Mouse (Mus musculus) adipocyte (in vitro differentiated cells): Measurements from ENCODE around the gene Slc31a1.

Experiments used
- DNase-seq: peaks from one replicate; pipeline ENCODE4 v3.0.0-alpha.2; 2016; ENCODE audit warnings: low spot score

Gene Slc31a1

DNA sequence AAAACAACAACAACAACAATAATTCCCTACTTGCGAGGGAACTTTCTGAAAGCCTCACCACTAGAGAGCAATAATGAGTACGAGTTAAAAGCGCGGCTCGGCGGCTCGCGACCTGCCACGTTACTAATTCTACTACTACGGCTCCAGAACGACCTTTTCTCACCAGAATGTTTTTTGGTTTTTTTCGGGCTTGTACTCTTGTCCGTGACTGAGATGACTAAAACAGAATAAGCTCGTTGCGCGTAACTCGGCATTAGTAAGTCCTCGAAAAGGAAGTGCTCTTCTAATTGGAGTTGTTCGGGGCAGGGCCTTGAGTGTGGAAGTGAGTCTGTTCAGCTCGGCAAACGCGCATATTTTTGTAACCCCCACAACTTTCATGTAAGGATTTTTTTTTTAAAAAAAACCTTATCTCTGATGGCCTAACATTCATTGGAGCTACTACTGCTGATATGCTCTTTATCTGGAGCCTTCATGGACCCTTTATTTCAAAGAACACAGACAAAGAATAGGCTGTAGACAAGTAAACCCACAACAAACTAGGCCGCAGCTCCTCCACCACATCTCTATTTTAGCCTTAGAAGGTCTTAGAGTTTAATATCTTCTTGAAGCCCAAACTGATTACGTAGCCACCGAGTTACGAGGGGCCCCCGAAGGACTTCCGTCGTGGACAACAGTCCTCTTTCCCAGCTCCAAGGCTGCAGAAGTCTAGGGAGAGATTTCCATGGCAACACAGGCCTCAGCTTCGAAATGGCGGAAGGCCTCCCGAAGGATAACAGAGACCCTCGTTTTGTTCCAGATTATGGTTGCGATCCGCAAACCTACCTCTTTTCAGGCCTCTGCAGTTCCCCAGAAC is 47.4 kb downstream of the Slc31a1 start:
- peak; percentile 72 for DNase-seq

- peak; percentile 99 for DNase-seq
These were observed 48.2 kb downstream of the Slc31a1 start, which contains the start of the genes Cdc26 and Prpf4 for GRCm38 (mm10) chr4:62408601-62409282. Cdc26 (minus strand) TSS chr4:62408642. Prpf4 (plus strand) TSS chr4:62408797.

- no peak for DNase-seq
These were observed 49.1 kb downstream of the Slc31a1 start for GRCm38 (mm10) chr4:62409615-62410014.

GRCm38 (mm10) chr4:62410325-62410724 is 49.8 kb downstream of the Slc31a1 start:
- DNase-seq: no peak

DNA sequence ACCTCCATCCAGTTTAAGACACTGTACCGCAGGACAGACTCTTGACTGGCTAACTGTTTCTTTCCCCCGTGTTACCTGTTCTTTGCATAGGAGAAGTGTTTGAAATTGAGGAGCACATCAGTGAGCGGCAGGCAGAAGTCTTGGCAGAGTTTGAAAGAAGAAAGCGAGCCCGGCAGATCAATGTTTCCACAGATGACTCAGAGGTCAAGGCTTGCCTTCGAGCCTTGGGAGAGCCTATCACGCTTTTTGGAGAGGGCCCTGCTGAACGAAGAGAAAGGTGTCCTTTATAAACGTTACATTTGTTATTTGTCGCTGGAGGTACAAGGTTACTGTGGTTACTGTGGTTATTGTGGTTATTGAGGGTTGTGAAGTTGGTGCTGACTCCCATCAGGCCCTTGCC is 51.1 kb downstream of the Slc31a1 start:
- no peak for DNase-seq

DNA sequence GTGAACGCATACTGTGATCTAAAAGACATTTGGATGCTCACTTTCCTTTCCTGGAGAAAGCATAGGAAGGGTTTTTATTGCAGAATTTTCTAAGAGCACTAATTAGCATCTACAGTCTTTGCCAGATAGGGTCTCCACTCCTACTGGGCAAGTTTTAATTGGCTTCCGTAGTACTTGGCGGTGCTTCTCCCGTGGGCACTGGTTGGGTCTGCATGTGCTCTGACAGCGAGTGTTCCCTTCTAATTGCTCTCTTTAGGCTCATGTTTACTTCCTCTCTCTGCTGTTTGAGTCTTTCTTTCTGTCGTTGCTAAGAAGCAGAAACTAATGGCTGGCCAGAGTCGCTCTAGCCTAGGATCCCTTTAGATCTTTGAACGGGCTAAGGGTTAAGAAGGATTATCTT is 57.9 kb downstream of the Slc31a1 start:
- DNase-seq: no peak

DNA sequence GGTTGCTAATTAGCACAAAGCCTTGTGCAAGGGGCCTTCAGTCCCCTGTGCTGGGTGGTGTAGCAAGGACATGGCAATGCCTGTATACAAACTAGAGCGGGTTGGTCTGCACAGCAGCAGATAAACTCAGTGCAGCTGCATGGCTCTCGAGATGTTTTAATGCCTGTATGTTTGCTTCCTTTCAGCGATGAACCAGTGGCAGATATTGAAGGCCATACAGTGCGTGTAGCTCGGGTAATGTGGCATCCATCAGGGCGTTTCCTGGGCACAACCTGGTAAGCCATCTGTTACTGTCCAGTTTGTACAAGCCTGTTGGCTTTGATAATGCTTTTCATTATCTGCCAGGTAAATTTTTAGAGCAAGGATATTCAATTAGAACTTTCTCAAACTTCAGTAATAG is 58.6 kb downstream of the Slc31a1 start:
- no peak for DNase-seq

- DNase-seq: no peak
These were observed 65.4 kb downstream of the Slc31a1 start for GRCm38 (mm10) chr4:62425891-62426290.

DNA sequence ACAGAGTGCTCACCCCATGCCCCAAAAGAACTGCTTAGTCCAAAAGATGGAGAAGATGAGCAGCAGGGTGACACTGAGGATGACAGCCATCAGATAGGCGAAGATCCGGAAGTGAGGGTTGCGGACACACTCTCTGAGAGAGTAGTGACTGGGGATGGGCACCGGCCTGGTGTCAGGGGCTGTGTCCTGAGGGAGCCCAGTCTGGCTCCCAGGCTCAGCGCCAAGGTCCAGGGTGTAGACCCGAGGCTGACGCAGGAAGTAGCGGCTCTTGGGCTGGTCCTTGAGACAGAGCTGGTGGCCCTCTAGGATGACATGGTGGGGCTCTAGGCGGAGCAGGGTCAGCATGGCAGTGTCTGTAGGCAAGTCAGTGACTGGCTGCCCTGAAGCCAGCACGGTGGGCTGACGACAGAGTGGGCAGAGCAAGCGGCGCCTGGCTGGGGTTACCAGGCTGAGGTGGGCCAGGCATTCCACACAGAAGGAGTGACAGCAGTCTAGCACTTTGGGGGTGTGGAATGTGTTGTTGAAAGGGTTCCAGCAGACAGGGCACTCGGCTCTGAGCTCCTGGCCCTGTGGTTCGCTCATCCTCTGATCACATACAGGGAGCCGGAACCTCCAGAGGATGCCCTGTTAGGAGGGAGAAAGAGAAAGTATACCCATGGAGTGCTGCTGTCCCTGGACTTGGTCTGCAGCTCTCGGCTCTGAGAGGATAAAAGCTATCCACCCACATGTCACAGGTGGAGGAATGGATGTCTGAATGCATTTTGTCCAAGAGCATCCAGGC is 67.6 kb downstream of the Slc31a1 start:
- DNase-seq: no peak

DNA sequence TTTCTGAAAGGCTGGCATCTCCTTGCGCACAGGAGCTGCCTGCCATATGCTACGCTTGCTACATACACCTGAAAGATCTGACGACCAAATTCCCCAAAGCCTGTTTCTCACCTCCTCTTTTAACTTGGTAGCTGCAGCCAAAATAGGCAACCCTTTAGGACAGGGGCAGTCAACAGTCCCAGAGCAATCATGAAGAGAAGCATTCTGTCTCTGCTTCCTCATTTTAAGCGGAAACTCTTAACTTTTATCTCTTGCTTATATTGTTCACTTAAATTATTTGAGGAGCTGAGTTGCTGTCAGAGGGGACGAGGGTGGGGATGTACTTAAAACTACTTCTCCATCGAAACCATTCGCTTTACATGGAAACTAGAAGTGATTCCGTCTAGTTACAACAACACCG is 69.1 kb downstream of the Slc31a1 start:
- DNase-seq: no peak

DNA sequence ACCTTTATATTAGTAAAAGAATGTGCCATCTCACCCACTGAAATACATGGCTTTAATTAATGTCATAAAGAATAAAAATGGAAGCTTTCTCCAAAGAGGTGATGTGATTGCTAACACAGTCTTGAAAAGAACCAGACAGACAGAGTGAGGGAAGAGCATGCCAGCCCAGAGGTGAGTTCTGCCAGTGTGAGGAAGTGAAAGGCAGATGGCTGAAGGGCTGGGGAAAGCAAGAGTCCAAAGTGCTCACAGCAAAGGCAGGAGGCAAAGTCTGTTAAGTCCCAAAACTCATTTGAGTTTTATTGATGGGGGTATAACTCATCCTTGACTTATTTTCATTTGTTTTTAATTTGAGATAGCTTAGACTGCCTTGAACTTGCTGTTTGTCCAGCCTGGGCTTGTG is 70.2 kb downstream of the Slc31a1 start:
- DNase-seq: no peak

GRCm38 (mm10) chr4:62431522-62431921 is 71.0 kb downstream of the Slc31a1 start:
- no peak for DNase-seq

GRCm38 (mm10) chr4:62433939-62434870 is 73.7 kb downstream of the Slc31a1 start:
- no peak for DNase-seq

DNA sequence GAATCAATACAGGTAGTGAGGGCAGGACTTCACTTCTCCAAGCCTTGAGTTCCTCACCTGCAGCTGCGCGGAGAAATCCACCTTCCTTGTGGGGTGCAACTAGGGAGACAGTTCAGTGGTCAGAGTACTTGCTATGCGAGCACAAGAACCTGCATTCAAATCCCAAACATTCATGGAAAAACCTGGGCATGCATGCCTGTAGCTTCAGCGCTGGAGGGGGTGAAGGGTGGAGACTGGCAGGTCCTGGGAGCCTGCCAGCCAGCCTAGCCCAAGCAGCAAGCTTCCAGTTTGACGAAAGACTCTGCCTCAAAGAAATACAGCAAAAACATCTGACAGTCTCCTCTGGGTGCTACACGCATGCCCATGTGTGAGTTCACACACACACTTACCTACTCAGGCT is 74.6 kb downstream of the Slc31a1 start, which contains the start of gene Rnf183:
TSS of gene Rnf183 (minus strand) at position 172 of the 400 bp plus-strand sequence.
- DNase-seq: no peak

GRCm38 (mm10) chr4:62437256-62437778 is 76.8 kb downstream of the Slc31a1 start:
- DNase-seq: no peak

DNA sequence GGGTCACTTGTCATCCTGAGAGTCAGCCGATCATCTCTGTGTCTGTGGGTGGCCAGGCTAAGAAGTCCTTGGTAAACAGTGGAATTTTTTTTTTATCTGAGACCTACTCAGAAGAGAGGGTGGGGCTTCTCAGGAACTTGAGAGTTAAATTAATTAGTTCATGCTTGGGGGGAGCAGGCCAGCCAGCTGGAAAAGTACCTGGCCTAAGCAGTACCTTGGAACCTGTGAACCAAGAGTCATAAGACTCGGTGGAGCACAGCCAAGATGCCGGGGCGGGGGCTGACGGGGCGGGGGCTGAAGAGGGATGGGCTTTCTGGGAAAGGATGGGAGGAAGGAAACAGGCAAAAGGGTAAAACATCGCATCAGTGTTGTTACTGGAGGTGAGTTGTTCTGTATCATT is 77.3 kb downstream of the Slc31a1 start:
- DNase-seq: no peak

DNA sequence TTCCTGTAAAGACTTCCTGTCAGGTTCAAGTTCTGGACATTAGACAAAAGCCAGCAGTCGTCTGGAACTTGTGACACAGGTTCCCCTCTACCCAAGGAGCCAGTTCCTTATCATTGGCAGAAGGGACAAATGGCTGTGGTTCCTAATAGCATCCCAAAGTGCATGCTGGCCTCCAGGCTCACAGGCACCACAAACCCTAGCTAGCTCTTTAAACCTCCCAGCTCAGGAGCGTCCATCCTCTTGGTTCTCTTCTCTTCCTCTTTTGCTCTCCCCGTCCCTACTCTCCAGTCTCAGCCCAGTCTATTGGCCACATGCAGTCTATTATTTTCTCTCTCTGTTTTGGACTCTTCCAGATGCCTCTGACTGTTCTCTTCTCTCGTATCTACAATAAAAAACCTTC is 79.3 kb downstream of the Slc31a1 start:
- no peak for DNase-seq

DNA sequence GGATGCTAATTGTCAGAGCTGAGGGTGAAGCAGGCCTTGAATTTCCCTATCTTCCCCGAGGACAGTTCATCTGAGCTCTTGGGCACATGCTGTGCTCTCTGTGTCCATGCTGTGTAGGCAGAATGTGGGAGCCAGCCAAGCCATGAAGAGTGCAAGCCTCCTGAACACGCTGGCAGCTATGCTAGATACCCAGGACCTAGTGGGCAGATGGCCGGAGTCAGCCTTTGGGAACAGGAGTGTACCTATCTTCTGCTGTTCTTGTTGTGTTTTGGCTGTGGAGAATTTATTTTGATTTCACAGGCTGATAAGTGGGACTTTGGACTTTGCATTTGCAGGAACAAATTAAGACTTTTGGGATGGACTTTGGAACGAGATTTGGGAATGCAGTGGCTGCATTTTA is 80.0 kb downstream of the Slc31a1 start:
- peak; percentile 46 for DNase-seq

DNA sequence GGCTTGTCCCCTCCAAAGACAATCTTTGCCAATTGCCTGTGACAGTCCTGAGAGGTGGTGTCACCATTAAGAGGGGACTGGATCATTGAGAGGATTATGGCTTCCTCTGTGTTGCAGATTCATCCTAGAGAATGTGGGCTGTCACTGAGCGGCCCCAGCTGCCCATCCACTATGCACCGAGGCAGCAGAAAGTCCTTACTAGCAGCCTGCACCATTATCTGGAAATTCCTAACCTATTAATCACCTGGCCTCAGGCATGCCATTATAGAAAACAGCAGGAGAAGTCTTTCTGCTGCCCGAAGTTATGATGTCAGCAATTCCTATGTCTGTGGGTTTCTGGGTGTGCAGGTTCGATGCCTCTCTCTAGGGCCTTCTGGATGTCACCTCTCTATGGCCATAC is 80.5 kb downstream of the Slc31a1 start:
- DNase-seq: no peak
